Mouse (Mus musculus): ENCODE data around the gene Cyyr1.

The Cyyr1 gene

GRCm38 (mm10) chr16:85470057-85470456 lies 83.1 kb downstream of the Cyyr1 start:
- no peak for DNase-seq (ENCODE audit: low read depth, low spot score)

DNA sequence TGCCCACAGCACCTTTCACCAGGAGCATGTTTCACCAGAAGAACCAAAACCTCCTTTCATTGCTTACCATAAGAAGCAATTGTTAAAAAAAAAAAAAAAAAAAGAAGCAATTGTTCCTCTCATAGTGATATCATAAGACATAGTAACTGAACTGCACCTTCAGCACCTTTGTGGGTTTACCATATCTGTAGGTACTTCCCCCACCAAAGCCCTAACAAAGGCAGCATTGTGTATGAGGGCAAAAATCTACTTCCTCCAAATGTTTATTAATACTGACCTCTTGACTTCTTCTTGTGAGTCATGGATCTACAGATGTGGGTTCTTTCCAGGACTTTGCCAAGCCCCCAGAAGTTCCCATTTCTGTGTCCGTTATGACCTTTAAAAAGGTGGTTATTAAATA lies 98.2 kb downstream of the Cyyr1 start:
- DNase-seq (ENCODE audit: low read depth, low spot score), result no peak

GRCm38 (mm10) chr16:85446306-85446705 lies 106.9 kb downstream of the Cyyr1 start:
- DNase-seq (ENCODE audit: low read depth, low spot score), result no peak

- no peak for DNase-seq (ENCODE audit: low read depth, low spot score)
These were observed 107.4 kb downstream of the Cyyr1 start for GRCm38 (mm10) chr16:85445801-85446200.

GRCm38 (mm10) chr16:85435427-85435826 lies 117.8 kb downstream of the Cyyr1 start:
- DNase-seq (ENCODE audit: low read depth, low spot score), result peak; percentile 42

GRCm38 (mm10) chr16:85429173-85429572 lies 124.0 kb downstream of the Cyyr1 start:
- no peak for DNase-seq (ENCODE audit: low read depth, low spot score)

DNA sequence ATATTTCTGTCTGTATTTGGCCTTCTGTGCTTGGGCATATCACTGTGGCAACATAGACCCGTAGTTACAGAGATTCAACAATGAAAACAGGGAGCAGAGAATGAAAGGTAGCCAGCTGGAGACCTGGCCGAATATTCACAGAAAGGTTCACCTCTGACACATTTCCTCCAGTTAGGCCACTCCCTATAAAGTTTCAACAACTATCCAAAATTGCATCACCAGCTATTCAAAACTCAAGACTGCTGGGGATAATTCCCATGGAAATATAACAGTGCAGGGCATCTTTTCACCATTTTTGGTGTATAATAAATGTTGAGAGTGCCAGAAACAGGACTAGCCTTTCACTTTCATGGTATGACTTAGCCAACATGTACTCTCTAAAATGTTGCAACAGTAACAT lies 130.3 kb downstream of the Cyyr1 start:
- no peak for DNase-seq (ENCODE audit: low read depth, low spot score)

- DNase-seq (ENCODE audit: low read depth, low spot score), result peak; percentile 23
These were observed 137.8 kb downstream of the Cyyr1 start for GRCm38 (mm10) chr16:85415415-85415814.

DNA sequence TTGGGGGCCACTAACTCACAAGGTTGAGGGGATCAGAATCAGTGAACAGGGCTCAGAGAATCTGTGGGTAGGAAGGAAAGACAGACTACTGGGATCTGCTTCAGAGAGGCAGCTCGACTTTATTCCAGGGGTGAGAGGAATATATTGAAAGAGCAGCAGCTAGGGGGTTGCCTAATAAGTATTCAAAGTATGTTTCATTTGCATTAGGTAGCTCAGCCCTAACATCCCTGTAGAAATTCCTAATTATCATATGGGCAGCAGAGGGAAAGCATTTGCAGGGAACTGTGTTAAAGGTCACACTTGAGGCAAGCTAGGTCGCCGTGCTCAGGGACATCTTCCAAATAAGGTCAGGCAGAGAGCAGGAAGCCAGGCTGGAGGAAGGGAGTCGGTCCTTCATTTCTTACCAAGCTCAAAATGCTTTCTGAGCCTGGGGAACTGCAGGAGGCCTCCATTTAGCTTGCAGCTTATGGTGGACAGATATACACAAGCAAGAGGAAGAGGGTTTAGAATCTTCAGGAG lies 159.7 kb downstream of the Cyyr1 start:
- DNase-seq (ENCODE audit: low read depth, low spot score), result peak; percentile 5

GRCm38 (mm10) chr16:85386801-85387200 lies 166.4 kb downstream of the Cyyr1 start:
- DNase-seq (ENCODE audit: low read depth, low spot score), result no peak

Measured in R1 (cell line).